Mouse (Mus musculus): ENCODE data around the gene Gulp1.

Gene Gulp1

GRCm38 (mm10) chr1:44720785-44721410 lies 169.6 kb downstream of the Gulp1 start:
- no peak for DNase-seq (ENCODE audit: low read depth, low spot score)

- no peak for DNase-seq (ENCODE audit: low read depth, low spot score)
Measured at GRCm38 (mm10) chr1:44741256-44741655, 189.9 kb downstream of the Gulp1 start.

- DNase-seq (ENCODE audit: low read depth, low spot score): peak; percentile 9
Measured at GRCm38 (mm10) chr1:44745711-44746110, 194.4 kb downstream of the Gulp1 start.

- no peak for DNase-seq (ENCODE audit: low read depth, low spot score)
Measured at GRCm38 (mm10) chr1:44750731-44751730, 199.7 kb downstream of the Gulp1 start.

- no peak for DNase-seq (ENCODE audit: low read depth, low spot score)
Measured at GRCm38 (mm10) chr1:44778251-44778650, 226.9 kb downstream of the Gulp1 start.

GRCm38 (mm10) chr1:44803594-44804372 lies 252.5 kb downstream of the Gulp1 start:
- no peak for DNase-seq (ENCODE audit: low read depth, low spot score)

GRCm38 (mm10) chr1:44806368-44806767 lies 255.1 kb downstream of the Gulp1 start:
- DNase-seq (ENCODE audit: low read depth, low spot score): no peak

- DNase-seq (ENCODE audit: low read depth, low spot score): no peak
Measured at GRCm38 (mm10) chr1:44810336-44810735, 259.0 kb downstream of the Gulp1 start.

GRCm38 (mm10) chr1:44833934-44834333 lies 282.6 kb downstream of the Gulp1 start:
- no peak for DNase-seq (ENCODE audit: low read depth, low spot score)
